Comparison of ENCODE assay signal across 16 mouse cellular contexts in genomic region chr13:103319317-103319716, GRCm38 (mm10).
"Had no signal": no experiment of that assay in that cellular context is flagged by ENCODE, and none has a peak within 500 bp of the region (broad histone marks: within the 10 kb centered on the region; RNA-seq: fewer than 3 reads in every experiment).

No protein-coding gene starts in this region.

- H3K9ac ChIP-seq: limb, embryonic 15.5 days; liver, embryonic 12.5 days; lung, embryonic 14.5 days; neural tube, embryonic 12.5 days had no signal

- ATAC-seq: intestine, postnatal 0 days; liver, embryonic 12.5 days had no signal

- H3K4me1 ChIP-seq: liver, embryonic 12.5 days; neural tube, embryonic 12.5 days had no signal

- H3K36me3 ChIP-seq: limb, embryonic 15.5 days; liver, embryonic 12.5 days; neural tube, embryonic 12.5 days had no signal

- H3K27ac ChIP-seq: kidney, postnatal 0 days; layer of hippocampus, adult 2 months; limb, embryonic 15.5 days; liver, embryonic 12.5 days; neural tube, embryonic 12.5 days had no signal

- H3K4me2 ChIP-seq: limb, embryonic 15.5 days; liver, embryonic 12.5 days; lung, embryonic 14.5 days; neural tube, embryonic 12.5 days had no signal

- H3K9me3 ChIP-seq: limb, embryonic 15.5 days; liver, embryonic 12.5 days; neural tube, embryonic 12.5 days had no signal

- H3K27me3 ChIP-seq: limb, embryonic 15.5 days; liver, embryonic 12.5 days; neural tube, embryonic 12.5 days had no signal

- H3K4me3 ChIP-seq: layer of hippocampus, adult 2 months; limb, embryonic 15.5 days; liver, embryonic 12.5 days; myocyte; neural tube, embryonic 12.5 days had no signal

- DNase-seq: kidney, adult 8-10 months; kidney, postnatal 4 days; left cerebral cortex, postnatal 4 days; lung, embryonic 14.5 days; midbrain, embryonic 14.5 days; right cerebral cortex, postnatal 4 days; spleen, adult 18-20 months; thymus, adult 18-20 months; thymus, postnatal 14 days had no signal
